Mouse (Mus musculus) erythroblast, embryonic 14.5 days (primary cell): ENCODE measurements around the gene 4930433I11Rik.
"Not testable (repeated sequence)": the region's sequence is repeated elsewhere in the genome, so short reads cannot be mapped to it uniquely, and the experiment has no call there.

Source experiments
- GATA1 ChIP-seq: IDR thresholded peaks from 2 replicates; pipeline ENCODE4 v1.6.1; 2012; ENCODE audit warnings: low read length, inconsistent platforms, mixed read lengths
- TAL1 ChIP-seq: IDR thresholded peaks from 3 replicates; pipeline ENCODE4 v1.6.1; 2012; ENCODE audit warnings: low read length, inconsistent platforms, mixed read lengths

DNA sequence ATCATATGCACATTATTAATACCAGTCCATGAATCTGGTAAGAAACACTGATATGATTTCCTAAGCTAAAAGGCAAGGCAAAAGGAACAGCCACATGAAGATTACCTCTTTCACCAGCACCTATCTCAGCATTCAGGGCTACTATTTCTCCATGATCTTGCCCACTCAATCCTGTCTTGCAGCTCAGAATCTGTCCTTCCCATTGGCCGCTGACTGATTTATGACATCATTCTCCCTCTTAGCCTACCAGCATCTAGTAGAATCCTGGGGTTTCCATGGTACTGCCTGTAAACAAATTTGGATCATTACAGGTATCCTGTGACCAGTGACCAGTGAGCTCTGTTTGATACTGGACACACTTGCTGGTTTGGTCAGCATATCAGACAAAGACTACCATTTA is 45.1 kb downstream of the 4930433I11Rik start, which contains the start of gene Gm4884:
- TF ChIP-seq GATA1, TAL1: not testable (repeated sequence)
